Mouse (Mus musculus): ENCODE measurements at regions not wholly inside any gene's neighbourhood (a gene's known extent, or its start where the extent isn't known, plus 50 kb on each side); places are given as distances from the start of the nearest gene placed in this dataset.

GRCm38 (mm10) chr3:142948771-142949170 lies 67.0 kb upstream of the Pkn2 start:
- no peak overlapping the region for H3K4me3 ChIP-seq (ENCODE audit: control insufficient read depth, insufficient read depth, low read length)
- H3K27ac ChIP-seq (ENCODE audit: control insufficient read depth, insufficient read depth, low read length), result no peak overlapping the region
- TF ChIP-seq POLR2A (IDR thresholded peaks at IDR 0.05; ENCODE audit: control insufficient read depth, extremely low read depth, insufficient read depth, low read length, poor library complexity), result no peak
- TF ChIP-seq CTCF (IDR thresholded peaks at IDR 0.05; ENCODE audit: borderline replicate concordance, control insufficient read depth, extremely low read depth, insufficient read depth, low read length, poor library complexity), result no peak
- WGBS, result 62% methylated on average over 7 of the region's 7 CpGs
- H3K27me3 ChIP-seq (ENCODE audit: control insufficient read depth, insufficient read depth, low read length), result no peaks in the 10 kb centered on the region
- no peaks in the 10 kb centered on the region for H3K4me1 ChIP-seq (replicated peaks; ENCODE audit: control insufficient read depth, insufficient read depth, low read length)
- peak; percentile 57 for DNase-seq
- no peaks in the 10 kb centered on the region for H3K36me3 ChIP-seq (ENCODE audit: control insufficient read depth, insufficient read depth, low read length)

- no peaks in the 10 kb centered on the region for H3K4me1 ChIP-seq (replicated peaks; ENCODE audit: control insufficient read depth, insufficient read depth, low read length)
- H3K27me3 ChIP-seq (ENCODE audit: control insufficient read depth, insufficient read depth, low read length), result no peaks in the 10 kb centered on the region
- 83% methylated on average over 6 of the region's 6 CpGs for WGBS
- DNase-seq, result no peak
- no peak overlapping the region for H3K27ac ChIP-seq (ENCODE audit: control insufficient read depth, insufficient read depth, low read length)
- H3K36me3 ChIP-seq (ENCODE audit: control insufficient read depth, insufficient read depth, low read length), result no peaks in the 10 kb centered on the region
- H3K4me3 ChIP-seq (ENCODE audit: control insufficient read depth, insufficient read depth, low read length), result no peak overlapping the region
- TF ChIP-seq CTCF (IDR thresholded peaks at IDR 0.05; ENCODE audit: borderline replicate concordance, control insufficient read depth, extremely low read depth, insufficient read depth, low read length, poor library complexity) (no peak), POLR2A (IDR thresholded peaks at IDR 0.05; ENCODE audit: control insufficient read depth, extremely low read depth, insufficient read depth, low read length, poor library complexity) (no peak)
Observed at GRCm38 (mm10) chr3:142941319-142942024, 59.7 kb upstream of the Pkn2 start.

GRCm38 (mm10) chr3:142940874-142941273 lies 59.1 kb upstream of the Pkn2 start:
- 96% methylated on average over 5 of the region's 5 CpGs for WGBS
- no peak for DNase-seq
- no peaks in the 10 kb centered on the region for H3K36me3 ChIP-seq (ENCODE audit: control insufficient read depth, insufficient read depth, low read length)
- TF ChIP-seq POLR2A (IDR thresholded peaks at IDR 0.05; ENCODE audit: control insufficient read depth, extremely low read depth, insufficient read depth, low read length, poor library complexity) (no peak), CTCF (IDR thresholded peaks at IDR 0.05; ENCODE audit: borderline replicate concordance, control insufficient read depth, extremely low read depth, insufficient read depth, low read length, poor library complexity) (no peak)
- H3K27ac ChIP-seq (ENCODE audit: control insufficient read depth, insufficient read depth, low read length), result no peak overlapping the region
- H3K4me1 ChIP-seq (replicated peaks; ENCODE audit: control insufficient read depth, insufficient read depth, low read length), result peaks cover 3% of the 10 kb centered on the region; the same call in 1 of the 2 replicates
- no peaks in the 10 kb centered on the region for H3K27me3 ChIP-seq (ENCODE audit: control insufficient read depth, insufficient read depth, low read length)
- no peak overlapping the region for H3K4me3 ChIP-seq (ENCODE audit: control insufficient read depth, insufficient read depth, low read length)

GRCm38 (mm10) chr3:142939773-142940172 lies 58.0 kb upstream of the Pkn2 start:
- H3K4me3 ChIP-seq (ENCODE audit: control insufficient read depth, insufficient read depth, low read length), result no peak overlapping the region
- H3K27me3 ChIP-seq (ENCODE audit: control insufficient read depth, insufficient read depth, low read length), result no peaks in the 10 kb centered on the region
- no peak overlapping the region for H3K27ac ChIP-seq (ENCODE audit: control insufficient read depth, insufficient read depth, low read length)
- H3K36me3 ChIP-seq (ENCODE audit: control insufficient read depth, insufficient read depth, low read length), result no peaks in the 10 kb centered on the region
- DNase-seq, result no peak
- peaks cover 4% of the 10 kb centered on the region; the same call in 1 of the 2 replicates for H3K4me1 ChIP-seq (replicated peaks; ENCODE audit: control insufficient read depth, insufficient read depth, low read length)
- no peak for TF ChIP-seq POLR2A (IDR thresholded peaks at IDR 0.05; ENCODE audit: control insufficient read depth, extremely low read depth, insufficient read depth, low read length, poor library complexity)
- TF ChIP-seq CTCF (IDR thresholded peaks at IDR 0.05; ENCODE audit: borderline replicate concordance, control insufficient read depth, extremely low read depth, insufficient read depth, low read length, poor library complexity), result no peak
- WGBS, result 92% methylated on average over 1 of the region's 1 CpGs

DNA sequence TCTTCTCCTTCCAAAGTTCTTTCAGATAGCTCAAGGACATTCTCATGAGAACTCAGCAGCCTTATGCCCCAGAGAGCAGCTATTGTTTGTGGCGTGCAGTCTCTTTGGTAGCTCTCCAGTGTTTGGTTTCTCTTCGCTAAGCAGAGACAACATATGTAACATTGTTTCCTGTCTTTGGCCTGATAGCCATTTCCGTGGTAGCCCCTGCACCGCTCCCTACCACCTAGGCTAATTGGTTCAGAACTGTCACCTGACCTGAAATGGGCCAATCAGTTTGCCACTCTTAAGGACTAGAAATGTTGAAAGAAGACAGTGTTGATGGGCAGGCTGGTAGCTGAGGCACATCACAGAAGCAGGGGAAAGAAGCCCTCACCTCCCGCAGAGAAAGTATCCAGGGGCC lies 54.1 kb upstream of the Pkn2 start:
- Histone ChIP-seq H3K4me3 (ENCODE audit: control insufficient read depth, insufficient read depth, low read length) (no peak overlapping the region), H3K36me3 (ENCODE audit: control insufficient read depth, insufficient read depth, low read length) (no peaks in the 10 kb centered on the region), H3K27ac (ENCODE audit: control insufficient read depth, insufficient read depth, low read length) (no peak overlapping the region), H3K4me1 (replicated peaks; ENCODE audit: control insufficient read depth, insufficient read depth, low read length) (peaks cover 4% of the 10 kb centered on the region; the same call in 1 of the 2 replicates), H3K27me3 (ENCODE audit: control insufficient read depth, insufficient read depth, low read length) (no peaks in the 10 kb centered on the region)
- TF ChIP-seq POLR2A (IDR thresholded peaks at IDR 0.05; ENCODE audit: control insufficient read depth, extremely low read depth, insufficient read depth, low read length, poor library complexity) (no peak), CTCF (IDR thresholded peaks at IDR 0.05; ENCODE audit: borderline replicate concordance, control insufficient read depth, extremely low read depth, insufficient read depth, low read length, poor library complexity) (no peak)
- no peak for DNase-seq
- WGBS, result 52% methylated on average over 5 of the region's 5 CpGs

DNA sequence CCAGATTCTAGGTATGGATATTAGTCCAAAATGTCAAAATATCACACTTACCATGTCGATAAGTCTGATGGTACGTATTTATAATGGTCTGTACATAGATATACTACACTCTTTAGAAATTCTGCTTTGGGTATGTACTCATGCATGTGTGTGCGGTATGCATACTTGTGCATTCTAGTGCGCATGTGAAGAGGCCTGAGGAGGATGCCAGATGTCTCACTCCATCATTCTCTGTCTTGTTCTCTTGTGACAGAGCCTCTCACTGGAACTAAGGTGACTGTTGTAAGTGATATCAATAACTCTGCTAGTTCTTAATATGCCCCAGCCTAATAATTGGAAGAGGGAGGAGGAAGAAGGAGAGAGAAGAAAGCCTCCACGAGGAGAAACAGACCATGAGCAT lies 52.5 kb upstream of the Pkn2 start:
- no peaks in the 10 kb centered on the region for H3K36me3 ChIP-seq (ENCODE audit: control insufficient read depth, insufficient read depth, low read length)
- TF ChIP-seq CTCF (IDR thresholded peaks at IDR 0.05; ENCODE audit: borderline replicate concordance, control insufficient read depth, extremely low read depth, insufficient read depth, low read length, poor library complexity), result no peak
- TF ChIP-seq POLR2A (IDR thresholded peaks at IDR 0.05; ENCODE audit: control insufficient read depth, extremely low read depth, insufficient read depth, low read length, poor library complexity), result no peak
- WGBS, result 92% methylated on average over 5 of the region's 5 CpGs

More for the DNA sequence above, 52.5 kb upstream of the Pkn2 start:
- H3K27me3 ChIP-seq (ENCODE audit: control insufficient read depth, insufficient read depth, low read length), result no peaks in the 10 kb centered on the region
- no peak overlapping the region for H3K27ac ChIP-seq (ENCODE audit: control insufficient read depth, insufficient read depth, low read length)
- DNase-seq, result no peak
- no peak overlapping the region for H3K4me3 ChIP-seq (ENCODE audit: control insufficient read depth, insufficient read depth, low read length)
- peaks cover 4% of the 10 kb centered on the region; the same call in 1 of the 2 replicates for H3K4me1 ChIP-seq (replicated peaks; ENCODE audit: control insufficient read depth, insufficient read depth, low read length)

All from thymus, adult 2 months (tissue).